Mouse (Mus musculus) heart, postnatal 0 days (tissue): ENCODE measurements around the gene Atp6v0a2. TPM values are rescaled to one million over a fixed set of nuclear protein-coding genes. Genes with fewer than 3 reads are reported as not detected.

ENCODE experiments used
- ATAC-seq: fragments of 200-750 bp; cut with Nextera tagmentation; 2 replicates; pipeline ENCODE4 v1.8.0; 2017; ENCODE audit warnings: low read depth, moderate number of reproducible peaks, moderate library complexity; ENCODE audit not compliant: insufficient read depth
- DNase-seq: peaks from one replicate; pipeline ENCODE4 v3.0.0-alpha.2; 2016; ENCODE audit warnings: low spot score
- H3K27ac ChIP-seq: fragments of 300-500 bp; sonication (generic); 2 replicates; pipeline ENCODE4 v1.5.1; 2014; ENCODE audit warnings: low read depth, mild to moderate bottlenecking
- H3K27me3 ChIP-seq: fragments of 300-500 bp; sonication (generic); 2 replicates; pipeline ENCODE4 v1.6.1; 2014; ENCODE audit warnings: low read length, mixed read lengths; ENCODE audit not compliant: control insufficient read depth, insufficient read depth
- H3K36me3 ChIP-seq: fragments of 300-500 bp; sonication (generic); replicated peaks from 2 replicates; pipeline ENCODE4 v1.6.1; 2014; ENCODE audit warnings: low read length, mixed read lengths; ENCODE audit not compliant: control insufficient read depth, insufficient read depth
- H3K4me1 ChIP-seq: fragments of 300-500 bp; sonication (generic); 2 replicates; pipeline ENCODE4 v1.6.1; 2014; ENCODE audit warnings: antibody characterized with exemption; ENCODE audit not compliant: control insufficient read depth, insufficient read depth
- H3K4me2 ChIP-seq: fragments of 300-500 bp; sonication (generic); 2 replicates; pipeline ENCODE4 v1.6.1; 2014; ENCODE audit warnings: low read depth, mild to moderate bottlenecking, low read length, moderate library complexity
- H3K4me3 ChIP-seq: fragments of 300-500 bp; sonication (generic); 2 replicates; pipeline ENCODE4 v1.5.1; 2014; ENCODE audit warnings: low read depth, low read length
- H3K9ac ChIP-seq: fragments of 300-500 bp; sonication (generic); replicated peaks from 2 replicates; pipeline ENCODE4 v1.6.1; 2014; ENCODE audit warnings: low read depth, low read length, mixed read lengths
- H3K9me3 ChIP-seq: fragments of 300-500 bp; sonication (generic); replicated peaks from 2 replicates; pipeline ENCODE4 v1.6.1; 2016; ENCODE audit warnings: low read length; ENCODE audit not compliant: control insufficient read depth
- CTCF ChIP-seq: IDR thresholded peaks from 2 replicates; pipeline ENCODE4 v1.5.1; 2016; ENCODE audit warnings: antibody characterized with exemption, control low read depth, low read depth
- EP300 ChIP-seq: IDR thresholded peaks from 2 replicates; pipeline ENCODE4 v1.6.1; 2016; ENCODE audit warnings: antibody characterized with exemption, low read depth
- WGBS: fragments of 180-500 bp; shearing (Covaris S2); extraction: QIAGEN DNeasy Blood & Tissue Kit; methylation state at CpG from one replicate; pipeline ENCODE4 v1.1.7; 2014; 5-methylcytosine and 5-hydroxymethylcytosine counted together
- polyA plus RNA-seq: library from polyadenylated mRNA; unstranded; fragments of >200 nt; fragmentation: Nextera tagmentation; extraction: Ambion mirVana; gene quantifications from 2 replicates; pipeline ENCODE4 v1.2.1, GENCODE M21; 2015
- total RNA-seq: library from RNA; depleted of rRNA; stranded (reverse); fragments of >200 nt; gene quantifications from 2 replicates; pipeline ENCODE4 v1.2.3, GENCODE M21; 2014; ENCODE audit warnings: low replicate concordance

The Atp6v0a2 gene
- total and polyA plus RNA-seq, 2 experiments from 2014 or later, result 27.0 to 30.1 TPM

GRCm38 (mm10) chr5:124713741-124714140 lies 85.4 kb downstream of the Atp6v0a2 start:
- Histone ChIP-seq H3K4me1 (no peaks in the 10 kb centered on the region), H3K27me3 (no peaks in the 10 kb centered on the region), H3K27ac (no peak overlapping the region), H3K9me3 (no peaks in the 10 kb centered on the region), H3K9ac (no peak overlapping the region), H3K4me2 (no peak overlapping the region), H3K36me3 (peaks cover 76% of the 10 kb centered on the region), H3K4me3 (no peak overlapping the region)
- DNase-seq, result no peak
- 83% methylated on average over 5 of the region's 5 CpGs for WGBS
- TF ChIP-seq CTCF, result no peak
- TF ChIP-seq EP300, result no peak
- no peak for ATAC-seq

- H3K9me3 ChIP-seq, result no peaks in the 10 kb centered on the region
- H3K36me3 ChIP-seq, result peaks cover 90% of the 10 kb centered on the region
- no peaks in the 10 kb centered on the region for H3K27me3 ChIP-seq
- no peaks in the 10 kb centered on the region for H3K4me1 ChIP-seq
- no peak overlapping the region for H3K4me3 ChIP-seq
- H3K9ac ChIP-seq, result no peak overlapping the region
- 81% methylated on average over 8 of the region's 8 CpGs for WGBS
- ATAC-seq, result no peak
- TF ChIP-seq CTCF (no peak), EP300 (no peak)
- peak; percentile 33 for DNase-seq
- H3K27ac ChIP-seq, result peak overlapping the region; percentile 47
- no peak overlapping the region for H3K4me2 ChIP-seq
Observed at GRCm38 (mm10) chr5:124715135-124715534, 86.8 kb downstream of the Atp6v0a2 start.

- H3K4me2 ChIP-seq, result no peak overlapping the region
- ATAC-seq (no peak), DNase-seq (no peak)
- no peak overlapping the region for H3K4me3 ChIP-seq
- no peak overlapping the region for H3K9ac ChIP-seq
- TF ChIP-seq CTCF (no peak), EP300 (no peak)
- no peak overlapping the region for H3K27ac ChIP-seq
- H3K27me3 ChIP-seq, result no peaks in the 10 kb centered on the region
- 95% methylated on average over 11 of the region's 11 CpGs for WGBS
- H3K36me3 ChIP-seq, result peaks cover 94% of the 10 kb centered on the region
- no peaks in the 10 kb centered on the region for H3K9me3 ChIP-seq
- no peaks in the 10 kb centered on the region for H3K4me1 ChIP-seq
Observed at GRCm38 (mm10) chr5:124717969-124718368, 89.6 kb downstream of the Atp6v0a2 start.

- ATAC-seq, result no peak
- TF ChIP-seq CTCF (no peak), EP300 (no peak)
- H3K9ac ChIP-seq, result no peak overlapping the region
Observed at GRCm38 (mm10) chr5:124718396-124718795, 90.0 kb downstream of the Atp6v0a2 start.

GRCm38 (mm10) chr5:124723125-124723524 lies 94.7 kb downstream of the Atp6v0a2 start:
- peaks cover 61% of the 10 kb centered on the region for H3K36me3 ChIP-seq

More at GRCm38 (mm10) chr5:124718396-124718795, 90.0 kb downstream of the Atp6v0a2 start:
- Histone ChIP-seq H3K36me3 (peaks cover 94% of the 10 kb centered on the region), H3K4me3 (no peak overlapping the region), H3K4me1 (no peaks in the 10 kb centered on the region), H3K4me2 (no peak overlapping the region), H3K27me3 (no peaks in the 10 kb centered on the region), H3K27ac (no peak overlapping the region), H3K9me3 (no peaks in the 10 kb centered on the region)
- no peak for DNase-seq
- 85% methylated on average over 7 of the region's 7 CpGs for WGBS

GRCm38 (mm10) chr5:124724997-124725396 lies 96.6 kb downstream of the Atp6v0a2 start, which contains the start of gene Dnah10:
Gene Dnah10 (plus strand): TSS chr5:124725085.
- Histone ChIP-seq H3K4me1 (no peaks in the 10 kb centered on the region), H3K9ac (no peak within 1 kb of the TSS), H3K36me3 (peaks cover 42% of the 10 kb centered on the region), H3K27ac (no peak within 1 kb of the TSS), H3K9me3 (no peaks in the 10 kb centered on the region), H3K4me3 (no peak within 1 kb of the TSS), H3K4me2 (no peak within 1 kb of the TSS), H3K27me3 (no peaks in the 10 kb centered on the region)
- WGBS, result 12% methylated on average over 29 of the region's 29 CpGs
- DNase-seq (no peak), ATAC-seq (no peak)
- TF ChIP-seq EP300 (no peak), CTCF (no peak)

More at GRCm38 (mm10) chr5:124723125-124723524, 94.7 kb downstream of the Atp6v0a2 start:
- H3K9ac ChIP-seq, result no peak overlapping the region
- no peak overlapping the region for H3K4me3 ChIP-seq
- no peaks in the 10 kb centered on the region for H3K9me3 ChIP-seq
- DNase-seq (no peak), ATAC-seq (no peak)
- WGBS, result 86% methylated on average over 6 of the region's 6 CpGs
- no peaks in the 10 kb centered on the region for H3K27me3 ChIP-seq
- TF ChIP-seq CTCF (no peak), EP300 (no peak)
- no peak overlapping the region for H3K27ac ChIP-seq
- no peaks in the 10 kb centered on the region for H3K4me1 ChIP-seq
- no peak overlapping the region for H3K4me2 ChIP-seq
